Mouse (Mus musculus): ENCODE measurements at regions not wholly inside any gene's neighbourhood (a gene's known extent, or its start where the extent isn't known, plus 50 kb on each side); places are given as distances from the start of the nearest gene placed in this dataset.

GRCm38 (mm10) chr15:62127602-62128158, 1204.9 kb upstream of the A1bg start:
- peak; percentile 51 for DNase-seq (ENCODE audit: low spot score)

- DNase-seq (ENCODE audit: low spot score): no peak
Measured at GRCm38 (mm10) chr15:62125718-62126117, 1202.9 kb upstream of the A1bg start.

GRCm38 (mm10) chr15:62123756-62124155, 1200.9 kb upstream of the A1bg start:
- DNase-seq (ENCODE audit: low spot score): no peak

- DNase-seq (ENCODE audit: low spot score): no peak
Measured at GRCm38 (mm10) chr15:62122265-62123023, 1199.6 kb upstream of the A1bg start.

GRCm38 (mm10) chr15:62121696-62122095, 1198.9 kb upstream of the A1bg start:
- DNase-seq (ENCODE audit: low spot score): no peak

- no peak for DNase-seq (ENCODE audit: low spot score)
Measured at GRCm38 (mm10) chr15:62120735-62121134, 1197.9 kb upstream of the A1bg start.

GRCm38 (mm10) chr15:62118997-62119396, 1196.2 kb upstream of the A1bg start:
- DNase-seq (ENCODE audit: low spot score): no peak

- no peak for DNase-seq (ENCODE audit: low spot score)
Measured at GRCm38 (mm10) chr15:62116184-62116583, 1193.4 kb upstream of the A1bg start.

- no peak for DNase-seq (ENCODE audit: low spot score)
Measured at GRCm38 (mm10) chr15:62114815-62115214, 1192.0 kb upstream of the A1bg start.

- DNase-seq (ENCODE audit: low spot score): no peak
Measured at GRCm38 (mm10) chr15:62112151-62112550, 1189.3 kb upstream of the A1bg start.

GRCm38 (mm10) chr15:62107976-62108375, 1185.2 kb upstream of the A1bg start:
- DNase-seq (ENCODE audit: low spot score): no peak

- peak; percentile 69 for DNase-seq (ENCODE audit: low spot score)
Measured at GRCm38 (mm10) chr15:62106518-62106975, 1183.7 kb upstream of the A1bg start.

GRCm38 (mm10) chr15:62105483-62105882, 1182.7 kb upstream of the A1bg start:
- no peak for DNase-seq (ENCODE audit: low spot score)

- no peak for DNase-seq (ENCODE audit: low spot score)
Measured at GRCm38 (mm10) chr15:62104653-62105052, 1181.8 kb upstream of the A1bg start.

GRCm38 (mm10) chr15:62099683-62100082, 1176.9 kb upstream of the A1bg start:
- no peak for DNase-seq (ENCODE audit: low spot score)

- DNase-seq (ENCODE audit: low spot score): peak; percentile 33
Measured at GRCm38 (mm10) chr15:62098791-62099660, 1176.2 kb upstream of the A1bg start.

- DNase-seq (ENCODE audit: low spot score): no peak
Measured at GRCm38 (mm10) chr15:62096778-62097177, 1174.0 kb upstream of the A1bg start.

- no peak for DNase-seq (ENCODE audit: low spot score)
Measured at GRCm38 (mm10) chr15:62095198-62095597, 1172.4 kb upstream of the A1bg start.

GRCm38 (mm10) chr15:62093672-62094071, 1170.9 kb upstream of the A1bg start:
- no peak for DNase-seq (ENCODE audit: low spot score)

GRCm38 (mm10) chr15:62092671-62093185, 1169.9 kb upstream of the A1bg start:
- DNase-seq (ENCODE audit: low spot score): no peak

- DNase-seq (ENCODE audit: low spot score): no peak
Measured at GRCm38 (mm10) chr15:62091746-62092659, 1169.2 kb upstream of the A1bg start.

Data from retina, embryonic 14.5 days (tissue).